Mouse (Mus musculus): Measurements from ENCODE around the gene Eci1.
A peak's percentile ranks its signal among the peaks of the same experiment; 100 is the strongest.

DNA sequence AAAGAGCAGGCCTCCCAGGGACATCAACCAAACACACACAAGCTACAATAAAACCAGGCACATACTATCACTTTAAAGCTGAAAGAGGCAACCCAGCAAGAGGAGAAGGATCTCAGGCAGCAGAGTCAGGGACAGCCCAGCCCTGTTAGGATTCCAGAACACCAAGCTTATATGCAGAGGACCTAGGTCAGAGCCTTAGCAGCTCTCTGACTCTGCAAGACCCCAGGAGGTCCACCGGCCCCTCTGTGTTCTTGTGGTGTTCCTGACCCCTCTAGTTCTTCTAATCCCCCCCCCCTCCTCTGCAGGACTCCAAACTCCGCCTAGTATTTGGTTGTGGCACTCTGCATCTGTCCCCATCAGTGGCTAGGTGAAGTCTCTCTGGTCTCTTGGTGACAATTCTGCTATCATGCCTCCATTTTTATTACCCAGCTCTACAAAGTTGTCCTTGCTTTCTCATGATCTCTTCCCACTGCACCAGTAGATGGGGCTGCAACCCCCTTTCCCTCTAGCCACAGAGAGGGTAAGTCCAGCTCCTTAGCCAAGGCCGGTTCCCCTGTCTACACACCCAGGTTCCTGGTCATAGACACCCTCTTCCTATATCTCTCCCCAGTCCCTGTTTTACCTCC is 53.9 kb downstream of the Eci1 start:
- TF ChIP-seq CTCF (conservative IDR thresholded peaks at IDR 0.05; ENCODE audit: insufficient read depth, insufficient read length, low read depth, low read length) (peak; percentile 34), POLR2A (IDR thresholded peaks at IDR 0.05; ENCODE audit: low read depth, low read length) (no peak)
